Mouse (Mus musculus) kidney, adult 2 months (tissue): ENCODE measurements around the gene Pbsn.

Experiments used
- CTCF ChIP-seq: fragments of 200-500 bp; conservative IDR thresholded peaks from 2 replicates; pipeline ENCODE4 v1.5.1; 2011; ENCODE audit warnings: low read depth, mild to moderate bottlenecking, control low read depth, low read length, moderate library complexity, mixed read lengths; ENCODE audit not compliant: insufficient read depth, insufficient read length
- POLR2A ChIP-seq: fragments of 200-500 bp; IDR thresholded peaks from one replicate; pipeline ENCODE4 v1.6.1; 2011; ENCODE audit warnings: low read depth, low read length, control low read depth

GRCm38 (mm10) chrX:77853523-77853922 is at the start of gene Pbsn:
- TF ChIP-seq POLR2A = no peak
- no peak for TF ChIP-seq CTCF
